Mouse (Mus musculus): ENCODE data around the gene Capn6.

Gene Capn6

DNA sequence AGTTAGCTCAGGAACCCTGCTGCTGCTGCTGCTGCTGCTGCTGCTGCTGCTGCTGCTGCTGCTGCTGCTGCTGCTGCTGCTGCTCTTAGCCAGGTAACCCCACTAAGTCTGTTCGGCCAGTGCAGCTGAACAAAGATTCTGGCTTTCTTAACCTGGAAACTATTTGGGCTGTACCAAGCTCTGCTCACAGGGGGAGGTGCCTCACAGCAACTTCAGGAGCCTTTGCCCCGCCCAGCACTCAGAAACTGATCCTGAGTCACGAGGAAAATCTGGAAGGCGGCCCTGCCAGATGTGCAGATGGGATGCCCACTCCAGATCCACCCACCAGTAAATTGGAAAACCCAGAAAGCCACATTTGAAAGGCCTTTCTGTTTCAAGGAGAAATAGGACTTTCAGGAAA is at the start of gene Capn6:
Gene Capn6, minus strand, starts transcription at position 203 of the 400 bp plus-strand sequence.
- no peak for DNase-seq (ENCODE audit: low spot score in 2 of 2)

DNA sequence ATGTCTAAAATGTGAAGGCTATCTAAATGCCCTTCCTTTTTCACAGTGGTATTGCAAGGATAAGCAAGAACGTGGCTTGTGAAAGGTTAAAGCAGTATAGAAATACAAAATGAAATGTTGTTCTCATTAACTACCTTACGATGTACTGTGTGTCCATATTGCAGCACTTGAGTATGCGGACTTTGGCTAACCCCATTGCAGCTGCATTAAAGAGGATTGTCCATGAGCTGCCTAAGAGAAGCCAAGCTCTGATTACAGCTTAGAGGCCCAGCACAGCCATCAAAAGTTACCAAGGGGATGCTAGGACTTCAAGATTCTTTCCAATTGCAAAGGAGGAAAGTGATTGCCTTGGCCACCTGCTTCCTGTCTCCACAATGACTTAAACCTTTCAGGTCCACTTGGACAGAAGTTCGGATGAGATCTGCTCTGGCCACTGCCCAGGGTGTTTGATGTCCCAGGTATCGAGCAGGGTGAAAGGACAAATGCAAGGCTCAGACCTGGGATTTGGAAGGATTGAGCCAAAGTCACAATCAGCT is 40.0 kb upstream of the Capn6 start:
- no peak for DNase-seq (ENCODE audit: low spot score in 2 of 2)

DNA sequence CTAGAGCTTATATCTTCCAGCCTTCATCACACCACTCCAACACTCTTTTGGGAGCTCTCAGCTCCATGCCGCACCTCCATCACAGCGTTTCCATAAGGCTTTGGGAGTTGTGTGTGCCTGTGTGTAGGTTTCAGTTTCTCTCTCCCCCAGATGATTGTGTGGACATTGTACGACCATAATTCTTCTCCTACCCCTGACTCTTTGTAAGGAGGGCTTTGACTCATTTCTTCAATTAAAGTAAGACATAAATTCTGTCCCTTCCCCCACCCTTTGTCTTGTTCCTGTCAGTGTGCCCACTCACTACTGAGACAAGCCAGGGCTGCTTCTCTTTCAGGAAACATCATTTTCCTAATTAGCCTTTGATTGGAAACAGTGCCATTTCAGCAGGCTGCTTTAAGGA is 24.1 kb upstream of the Capn6 start:
- no peak for DNase-seq (ENCODE audit: low spot score in 2 of 2)

DNA sequence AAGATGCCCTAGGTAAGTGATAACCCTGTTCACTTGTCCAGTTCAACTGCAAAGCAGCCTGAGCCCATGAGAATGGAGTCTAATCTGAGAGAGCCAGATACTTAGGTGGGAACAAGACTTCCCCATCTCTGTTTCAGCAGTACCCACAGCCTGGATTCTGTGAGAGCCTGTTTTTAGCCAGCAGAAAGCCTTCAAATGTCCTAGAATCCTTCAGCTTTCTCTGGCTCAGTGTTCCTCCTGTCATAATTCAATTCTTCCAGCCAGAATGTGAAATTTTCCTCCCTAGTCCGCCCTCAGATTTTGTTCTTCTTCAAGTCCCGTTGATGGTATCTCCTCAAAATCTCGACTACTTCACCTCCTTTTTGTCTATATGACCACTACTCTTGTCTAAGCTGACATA is 22.8 kb upstream of the Capn6 start:
- DNase-seq (ENCODE audit: low spot score in 2 of 2), result no peak

DNA sequence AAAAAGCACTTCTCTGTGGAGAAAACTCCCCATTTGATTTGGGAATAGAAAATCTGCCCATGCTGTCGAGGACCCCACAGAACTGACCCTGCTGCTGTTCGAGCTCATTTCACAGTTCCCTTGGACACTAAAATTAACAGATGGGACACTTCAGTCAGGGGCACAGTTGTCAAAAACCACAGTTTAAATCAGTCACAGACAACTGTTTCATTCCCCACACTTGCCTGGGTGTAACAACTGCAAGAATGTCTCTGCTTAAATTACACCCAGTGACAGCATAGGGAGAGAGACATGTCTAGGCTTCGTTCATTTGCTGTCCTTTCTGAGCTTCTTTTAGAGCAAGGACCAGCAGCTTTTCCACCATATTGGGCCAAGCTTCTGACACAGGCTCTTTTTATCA is 19.4 kb upstream of the Capn6 start:
- no peak for DNase-seq (ENCODE audit: low spot score in 2 of 2)

DNA sequence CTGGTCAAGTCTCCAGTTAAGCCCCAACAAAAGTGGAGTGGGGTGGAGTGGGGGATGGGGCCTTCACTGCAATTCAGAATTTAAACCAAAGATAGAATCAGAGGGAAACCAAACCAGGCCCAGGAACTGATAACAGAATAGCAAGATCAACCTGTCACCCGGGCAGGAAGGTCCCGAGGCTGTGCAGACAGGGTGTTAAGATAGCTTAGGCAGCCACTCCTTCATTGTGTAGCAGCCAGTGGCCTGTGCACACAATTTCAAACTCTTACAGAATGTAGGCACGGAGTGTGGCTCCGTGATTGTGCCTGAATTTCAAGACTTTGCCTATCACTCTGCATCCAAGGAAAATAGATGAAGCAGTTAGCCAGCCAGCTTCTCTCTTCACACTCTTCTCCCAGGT is 693 bp downstream of the Capn6 start:
- no peak for DNase-seq (ENCODE audit: low spot score in 2 of 2)

DNA sequence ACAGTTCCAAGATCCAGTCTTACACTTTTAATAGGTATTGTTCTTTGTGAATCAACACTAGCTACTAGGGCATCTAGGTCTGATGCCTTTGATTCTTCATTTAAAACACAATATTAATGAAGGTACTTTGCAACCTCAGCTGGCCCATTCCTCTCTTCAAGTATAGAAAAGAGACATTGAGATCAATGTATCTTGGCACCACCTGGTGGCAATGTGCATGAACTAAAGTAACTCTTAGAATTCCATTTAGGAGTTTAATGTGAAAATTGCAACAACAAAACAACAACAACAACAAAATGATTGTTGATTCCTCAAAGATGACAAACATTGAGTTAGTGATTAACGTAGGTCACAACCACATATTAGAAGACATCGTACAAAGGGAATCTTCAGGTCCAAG is 8.3 kb downstream of the Capn6 start:
- no peak for DNase-seq (ENCODE audit: low spot score in 2 of 2)

DNA sequence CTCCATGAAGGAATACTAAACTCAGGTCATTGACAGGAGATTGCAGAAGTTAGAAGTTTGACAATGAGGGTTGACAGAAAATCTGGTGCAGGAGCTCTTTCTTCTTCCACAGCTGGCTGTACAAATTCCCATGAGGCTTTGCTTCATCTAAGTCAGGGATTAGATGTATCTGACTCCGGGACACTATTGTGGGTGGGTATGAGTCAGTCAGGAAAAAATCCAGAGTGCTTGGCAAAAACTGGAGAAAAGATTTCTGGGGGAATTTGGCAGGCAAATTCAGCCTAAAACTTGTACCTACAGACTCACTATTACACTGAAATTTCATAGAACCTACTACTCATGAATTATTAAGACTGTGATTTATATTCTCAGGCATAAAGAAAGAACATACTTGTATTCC is 11.3 kb downstream of the Capn6 start:
- no peak for DNase-seq (ENCODE audit: low spot score in 2 of 2)

DNA sequence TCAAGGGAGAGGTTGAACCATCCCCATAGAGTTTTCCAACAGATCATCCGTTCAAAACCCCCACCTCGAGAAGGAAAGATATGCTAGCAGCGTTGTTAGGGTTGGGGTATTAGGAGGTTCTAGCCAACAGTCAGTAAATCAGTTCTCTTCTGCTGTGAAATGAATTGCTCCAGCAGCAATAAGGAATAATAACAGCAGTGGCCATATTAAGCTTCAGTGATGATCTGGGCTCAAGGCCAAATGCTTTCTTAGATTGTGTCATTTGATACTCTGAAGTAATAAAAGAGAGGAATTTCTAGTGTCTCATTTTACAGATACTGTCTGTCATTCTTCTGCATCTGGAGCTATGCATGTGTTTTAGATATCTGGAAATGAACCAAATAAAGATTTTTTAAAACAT is 64.7 kb downstream of the Capn6 start:
- no peak for DNase-seq (ENCODE audit: low spot score in 2 of 2)

Measured in frontal cortex, postnatal 25 days (tissue).